Mouse (Mus musculus) G1E (cell line): ENCODE data around the gene Cadm1. TPM values are rescaled to one million over a fixed set of nuclear protein-coding genes. Genes with fewer than 3 reads are reported as not detected.

Experiments
- ATAC-seq: 2 replicates; pipeline ENCODE4 v1.8.0; 2016; ENCODE audit warnings: mild to moderate bottlenecking; ENCODE audit not compliant: insufficient number of reproducible peaks, poor library complexity, low FRiP score, severe bottlenecking; ENCODE audit errors: extremely low read depth
- DNase-seq: peaks from one replicate; pipeline ENCODE4 v3.0.0; 2012; ENCODE audit warnings: low spot score
- H3K27me3 ChIP-seq: 2 replicates; pipeline ENCODE4 v1.6.1; 2012; ENCODE audit warnings: mild to moderate bottlenecking, low read length, inconsistent platforms; ENCODE audit not compliant: insufficient read depth
- H3K36me3 ChIP-seq: replicated peaks from 2 replicates; pipeline ENCODE3; 2012; ENCODE audit warnings: mild to moderate bottlenecking, inconsistent platforms
- H3K4me1 ChIP-seq: 2 replicates; pipeline ENCODE4 v1.6.1; 2012; ENCODE audit warnings: low read depth, low read length, inconsistent platforms, mixed read lengths; ENCODE audit not compliant: insufficient read depth
- H3K4me3 ChIP-seq: 2 replicates; pipeline ENCODE4 v1.5.1; 2012; ENCODE audit warnings: low read depth, mild to moderate bottlenecking, inconsistent platforms, low read length, moderate library complexity, mixed read lengths
- H3K9me3 ChIP-seq: replicated peaks from 2 replicates; pipeline ENCODE4 v1.6.1; 2012; ENCODE audit warnings: inconsistent platforms
- CTCF ChIP-seq: IDR thresholded peaks from 2 replicates; pipeline ENCODE4 v1.5.1; 2012; ENCODE audit warnings: low read depth, low read length, inconsistent platforms, mixed read lengths
- GATA1 ChIP-seq: IDR thresholded peaks from 2 replicates; pipeline ENCODE4 v1.6.1; 2012; ENCODE audit warnings: borderline replicate concordance, low read length, inconsistent platforms, mixed read lengths
- GATA2 ChIP-seq: IDR thresholded peaks from 2 replicates; pipeline ENCODE4 v1.6.1; 2012; ENCODE audit warnings: low read depth, low read length, inconsistent platforms, borderline replicate concordance
- POLR2AphosphoS5 ChIP-seq: IDR thresholded peaks from 2 replicates; pipeline ENCODE4 v1.6.1; 2012; ENCODE audit warnings: low read depth, low read length, inconsistent platforms; ENCODE audit not compliant: insufficient replicate concordance
- TAL1 ChIP-seq: conservative IDR thresholded peaks from 2 replicates; pipeline ENCODE4 v1.6.1; 2012; ENCODE audit warnings: low read depth, low read length, inconsistent platforms, mixed read lengths
- polyA plus RNA-seq: library from polyadenylated mRNA; stranded (reverse); fragments of >175 nt; gene quantifications from 2 replicates; pipeline ENCODE4 v1.2.3, GENCODE M21; 2012
- total RNA-seq, 2 experiments: library from RNA; stranded (forward) in 1 of 2; stranded (reverse) in 1 of 2; fragments of 200-1000 nt in 1 of 2; fragments of >200 nt in 1 of 2; fragmentation: Nextera tagmentation in 1 of 2; gene quantifications; 2 replicates each; pipeline ENCODE4 v1.2.3; 2014 to 2017

Cadm1 gene
- total RNA-seq (2014; fragmentation: Nextera tagmentation) (not detected in 2 replicates), total RNA-seq (2017) (0.12 and 0.38 TPM in 2 replicates), polyA plus RNA-seq (0.01 TPM in 1 of 2 replicates, not detected in the other)

DNA sequence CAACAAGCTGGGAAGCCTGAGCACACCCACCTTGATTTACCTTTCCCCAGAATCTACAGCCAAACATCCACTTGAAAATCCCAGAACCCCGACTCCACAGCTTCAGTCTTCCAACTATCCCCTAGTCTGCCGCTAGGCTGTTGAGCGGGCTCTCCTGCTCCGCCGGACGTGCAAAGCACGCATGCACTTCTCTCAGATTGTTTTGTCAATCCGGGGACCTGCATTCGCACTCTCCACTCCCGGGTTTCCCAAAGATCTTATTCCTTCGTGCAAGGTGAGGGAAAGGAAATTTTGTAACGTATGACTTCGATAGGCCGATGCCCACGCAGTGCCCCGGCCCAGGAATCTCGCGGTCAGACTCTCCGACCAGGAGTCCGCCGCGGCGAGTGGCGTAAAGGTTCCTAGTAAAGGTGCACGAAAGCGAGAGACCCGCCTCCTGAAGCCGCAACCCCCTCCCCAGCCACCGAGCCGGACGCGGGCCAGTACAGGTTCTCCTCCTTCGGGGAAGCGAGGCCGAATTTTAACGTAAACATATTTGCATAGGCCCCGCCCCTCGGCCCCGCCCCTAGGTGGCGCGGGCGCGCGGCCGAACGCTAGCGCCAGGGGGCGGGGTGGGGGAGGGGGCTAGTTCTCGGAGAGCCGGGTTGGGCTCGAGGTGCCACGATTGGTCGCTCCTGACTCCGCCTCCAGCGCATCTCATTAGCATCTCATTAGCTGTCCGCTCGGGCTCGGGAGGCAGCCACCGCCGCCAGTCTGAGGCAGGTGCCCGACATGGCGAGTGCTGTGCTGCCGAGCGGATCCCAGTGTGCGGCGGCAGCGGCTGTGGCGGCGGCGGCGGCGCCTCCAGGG, at the start of gene Cadm1:
Cadm1 (plus strand) TSS at position 572 of the 849 bp plus-strand sequence.
- Histone ChIP-seq H3K4me1 (no peaks in the 10 kb centered on the region), H3K9me3 (peaks cover 38% of the 10 kb centered on the region), H3K4me3 (no peak within 1 kb of the TSS; the same call in 1 of the 2 replicates), H3K27me3 (no peaks in the 10 kb centered on the region), H3K36me3 (no peaks in the 10 kb centered on the region)
- TF ChIP-seq GATA1, result no peak
- TF ChIP-seq POLR2AphosphoS5, result no peak
- TF ChIP-seq TAL1, result no peak
- TF ChIP-seq GATA2, result no peak
- TF ChIP-seq CTCF, result no peak
- DNase-seq, result no peak
- ATAC-seq, result no peak

DNA sequence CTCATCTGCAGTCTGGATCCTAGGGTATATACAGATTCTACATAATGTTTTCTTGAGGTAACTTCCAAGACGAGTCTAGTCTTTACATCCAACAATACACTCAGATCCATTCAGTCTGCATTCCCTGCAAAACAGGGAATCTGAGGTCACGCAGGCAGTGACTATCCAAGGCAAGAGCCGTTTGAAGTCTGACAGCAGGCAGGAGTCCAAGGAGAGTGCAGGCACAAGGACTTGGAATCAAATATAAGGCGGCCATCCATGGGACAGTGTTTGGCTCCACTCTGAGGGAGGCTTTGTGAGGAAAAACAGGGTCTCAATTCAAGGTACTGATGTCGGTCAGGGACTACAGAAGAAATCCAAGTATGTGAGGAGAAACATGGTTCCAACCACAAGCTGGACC, 45.5 kb upstream of the Cadm1 start:
- no peaks in the 10 kb centered on the region for H3K36me3 ChIP-seq
- DNase-seq, result no peak
- H3K4me1 ChIP-seq, result no peaks in the 10 kb centered on the region
- no peak overlapping the region for H3K4me3 ChIP-seq
- H3K9me3 ChIP-seq, result peaks cover 32% of the 10 kb centered on the region
- H3K27me3 ChIP-seq, result no peaks in the 10 kb centered on the region
- ATAC-seq, result no peak
- TF ChIP-seq GATA2 (no peak), GATA1 (no peak), CTCF (no peak), TAL1 (no peak), POLR2AphosphoS5 (no peak)

DNA sequence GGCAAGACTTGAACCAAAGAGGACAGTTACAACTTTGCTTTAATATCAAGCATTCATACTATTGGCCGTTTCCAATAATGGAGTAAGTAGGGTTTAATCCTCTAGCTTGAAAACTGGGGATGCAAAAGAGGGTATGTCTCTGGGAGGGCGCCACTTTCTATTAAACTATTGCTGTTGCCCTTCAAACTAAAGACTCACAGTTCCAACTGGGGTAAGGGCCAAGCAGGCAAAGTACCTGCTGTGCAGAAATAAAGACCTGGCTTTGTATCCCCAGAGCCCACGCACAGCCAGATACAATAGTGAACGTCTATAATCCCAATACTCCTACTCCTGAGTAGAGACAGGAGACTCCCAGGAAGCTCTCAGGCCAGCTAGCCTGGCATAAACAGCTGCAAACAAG, 44.8 kb upstream of the Cadm1 start:
- Histone ChIP-seq H3K36me3 (no peaks in the 10 kb centered on the region), H3K9me3 (peaks cover 39% of the 10 kb centered on the region), H3K4me3 (no peak overlapping the region), H3K4me1 (no peaks in the 10 kb centered on the region), H3K27me3 (no peaks in the 10 kb centered on the region)
- no peak for TF ChIP-seq GATA1
- no peak for TF ChIP-seq POLR2AphosphoS5
- TF ChIP-seq CTCF, result no peak
- TF ChIP-seq GATA2, result no peak
- TF ChIP-seq TAL1, result no peak
- DNase-seq, result no peak
- no peak for ATAC-seq

DNA sequence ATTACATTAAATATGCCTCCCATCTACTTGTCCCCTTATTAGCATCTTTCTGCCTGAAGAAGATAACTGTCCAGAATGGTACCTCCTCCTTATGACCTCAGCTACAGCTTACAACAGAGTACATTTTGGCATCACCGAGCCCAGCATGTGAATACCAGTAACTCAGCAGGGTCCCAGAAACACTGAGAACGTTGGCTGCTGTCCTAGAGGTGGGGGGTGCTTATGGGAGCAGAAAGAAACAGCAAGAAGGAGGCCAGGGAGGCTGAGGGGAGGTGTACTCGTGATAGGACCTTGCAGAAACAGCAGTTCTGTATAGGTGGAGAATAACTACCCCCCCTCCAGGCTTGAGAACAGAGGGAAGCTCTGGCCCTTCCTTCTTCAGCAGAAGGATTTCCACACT, 30.2 kb upstream of the Cadm1 start:
- ATAC-seq, result no peak
- no peaks in the 10 kb centered on the region for H3K4me1 ChIP-seq
- H3K27me3 ChIP-seq, result no peaks in the 10 kb centered on the region
- 0 out of 2 replicates have a peak, but pooled peaks cover 3% of the 10 kb centered on the region for H3K9me3 ChIP-seq
- no peak for TF ChIP-seq GATA2
- no peak for TF ChIP-seq POLR2AphosphoS5
- no peak for TF ChIP-seq GATA1
- TF ChIP-seq CTCF, result no peak
- TF ChIP-seq TAL1, result no peak
- H3K36me3 ChIP-seq, result no peaks in the 10 kb centered on the region
- no peak for DNase-seq
- H3K4me3 ChIP-seq, result no peak overlapping the region

DNA sequence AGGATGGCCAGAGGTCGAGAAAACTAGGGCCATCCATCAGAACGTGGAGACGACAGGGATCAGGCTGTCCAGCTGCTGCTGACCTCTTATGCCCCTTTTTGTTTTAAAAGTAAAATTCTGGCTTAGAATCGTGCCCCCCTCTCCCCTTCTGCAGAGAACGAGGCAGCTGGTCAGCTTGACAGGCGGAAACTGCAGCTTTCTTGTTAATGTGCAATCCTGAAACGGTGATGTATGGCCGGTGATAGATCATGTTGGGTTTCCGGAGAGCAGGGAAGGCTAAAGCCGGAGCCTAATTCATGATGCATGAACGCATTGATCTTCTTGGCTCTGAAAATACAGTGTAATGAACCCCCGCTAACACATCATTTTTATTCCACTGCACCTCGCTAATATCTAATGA, 24.0 kb upstream of the Cadm1 start:
- TF ChIP-seq GATA1, result no peak
- TF ChIP-seq GATA2, result no peak
- TF ChIP-seq TAL1, result no peak
- TF ChIP-seq POLR2AphosphoS5, result no peak
- ATAC-seq, result no peak

DNA sequence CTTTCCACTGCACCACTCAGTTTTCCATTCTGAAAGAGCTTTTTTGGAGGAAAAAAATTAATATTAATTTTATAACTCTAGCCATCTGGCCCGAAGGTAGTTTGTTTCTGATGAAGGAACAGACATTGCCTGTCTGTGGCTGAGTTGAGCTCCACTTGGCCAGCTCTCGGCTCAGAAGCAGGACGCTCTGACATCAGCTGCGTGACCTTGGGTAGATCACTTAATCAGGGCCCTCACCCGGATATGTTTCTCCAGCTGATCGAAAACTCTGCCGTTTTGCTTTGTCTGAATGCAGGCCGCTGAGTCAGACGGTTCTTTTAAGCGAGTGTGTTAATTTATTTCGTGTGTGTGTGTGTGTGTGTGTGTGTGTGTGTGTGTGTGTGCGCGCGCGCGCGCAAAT, 23.1 kb upstream of the Cadm1 start:
- H3K27me3 ChIP-seq, result no peaks in the 10 kb centered on the region

More for the DNA sequence above, 24.0 kb upstream of the Cadm1 start:
- Histone ChIP-seq H3K4me3 (no peak overlapping the region), H3K9me3 (0 out of 2 replicates have a peak, but pooled peaks cover 5% of the 10 kb centered on the region), H3K4me1 (no peaks in the 10 kb centered on the region), H3K36me3 (no peaks in the 10 kb centered on the region), H3K27me3 (no peaks in the 10 kb centered on the region)
- DNase-seq, result no peak

More for the DNA sequence above, 23.1 kb upstream of the Cadm1 start:
- ATAC-seq, result no peak
- Histone ChIP-seq H3K9me3 (0 out of 2 replicates have a peak, but pooled peaks cover 5% of the 10 kb centered on the region), H3K36me3 (no peaks in the 10 kb centered on the region), H3K4me3 (no peak overlapping the region), H3K4me1 (no peaks in the 10 kb centered on the region)
- DNase-seq, result no peak
- TF ChIP-seq GATA2 (no peak), GATA1 (no peak), CTCF (no peak), POLR2AphosphoS5 (no peak), TAL1 (no peak)
